Mouse (Mus musculus) embryonic stem cell, embryonic (primary cell): ENCODE measurements at regions not wholly inside any gene's neighbourhood (a gene's known extent, or its start where the extent isn't known, plus 50 kb on each side); places are given as distances from the start of the nearest gene placed in this dataset.

Source experiments
- CTCF ChIA-PET, 4 experiments: fragments of 300-600 bp in 2 of 4; fragments of 350-600 bp in 2 of 4; sonication (Branson Sonifier 250); formaldehyde crosslinking; loops; one replicate each; lab custom pipeline; 2022; ENCODE audit warnings: inconsistent platforms in 2 of 4; lab: Charles Lee
- POLR2A ChIA-PET, 4 experiments: fragments of 300-600 bp in 2 of 4; fragments of 350-600 bp in 2 of 4; sonication (Branson Sonifier 250); formaldehyde crosslinking; loops; one replicate each; lab custom pipeline; 2022; ENCODE audit warnings: antibody characterized with exemption in 4 of 4, inconsistent platforms in 1 of 4; lab: Charles Lee

DNA sequence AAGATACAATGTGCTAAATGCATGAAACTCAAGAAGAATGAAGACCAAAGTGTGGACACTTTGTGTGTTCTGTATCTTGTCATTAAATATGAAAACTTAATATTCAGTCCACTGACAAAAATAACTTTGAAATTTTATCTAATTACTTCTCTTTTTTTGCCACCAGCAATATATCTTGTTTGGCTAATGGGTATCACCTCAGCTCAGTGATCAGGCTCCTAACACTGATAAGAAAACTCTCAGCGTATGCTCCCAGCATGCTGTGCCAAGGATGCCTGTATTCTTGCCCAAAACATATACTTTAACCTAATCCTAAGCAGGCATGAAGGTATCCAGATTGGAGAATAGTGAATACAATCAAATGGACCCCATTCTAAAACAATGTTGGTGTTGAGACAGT is 53.3 kb upstream of the Ptpn12 start:
- POLR2A ChIA-PET: no interaction called here
- CTCF ChIA-PET: no interaction called here

DNA sequence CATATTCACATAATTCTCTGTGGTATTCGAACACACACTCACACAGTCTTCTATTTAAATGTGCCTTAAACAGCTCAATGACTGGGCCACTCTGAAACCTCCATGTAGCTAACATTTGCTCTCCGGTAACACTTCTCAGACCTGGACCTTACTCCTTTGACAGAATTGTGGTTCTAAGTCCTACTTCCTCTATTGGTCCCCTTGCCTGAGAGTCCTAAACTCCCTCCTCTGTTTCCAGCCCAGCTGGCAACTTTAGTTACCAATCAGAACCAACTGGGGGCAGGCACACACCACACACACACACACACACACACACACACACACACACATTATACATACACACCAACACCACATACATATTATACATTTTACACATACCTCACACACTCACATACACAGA is 57.7 kb upstream of the Ptpn12 start:
- ChIA-PET POLR2A (no interaction called here), CTCF (no interaction called here)

DNA sequence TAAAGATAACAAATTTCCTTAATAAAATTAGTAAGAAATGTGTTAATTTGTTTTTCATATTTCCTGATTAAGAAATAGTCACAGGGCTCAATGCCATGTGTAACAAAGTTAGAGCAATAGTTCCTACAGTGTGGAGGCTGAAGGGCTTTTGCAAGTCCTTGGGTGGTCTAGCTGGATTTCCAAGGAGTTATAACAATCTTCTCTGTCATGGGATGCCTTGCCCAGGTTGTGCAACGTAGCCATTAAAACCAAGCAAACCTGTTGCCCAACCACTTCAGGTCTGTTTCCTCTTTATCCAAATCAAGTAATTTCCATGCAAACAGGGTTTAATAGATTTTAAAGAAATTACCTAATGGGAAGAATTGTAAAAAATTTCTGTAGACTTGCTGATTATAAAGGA is 59.8 kb upstream of the Ptpn12 start:
- ChIA-PET CTCF (no interaction called here), POLR2A (interaction anchor here in 1 of 4 experiments (0.7 kb wide), 2 partner anchors 18 to 20 kb away, joined by 3 read pairs; no protein-coding TSS in a partner anchor)

DNA sequence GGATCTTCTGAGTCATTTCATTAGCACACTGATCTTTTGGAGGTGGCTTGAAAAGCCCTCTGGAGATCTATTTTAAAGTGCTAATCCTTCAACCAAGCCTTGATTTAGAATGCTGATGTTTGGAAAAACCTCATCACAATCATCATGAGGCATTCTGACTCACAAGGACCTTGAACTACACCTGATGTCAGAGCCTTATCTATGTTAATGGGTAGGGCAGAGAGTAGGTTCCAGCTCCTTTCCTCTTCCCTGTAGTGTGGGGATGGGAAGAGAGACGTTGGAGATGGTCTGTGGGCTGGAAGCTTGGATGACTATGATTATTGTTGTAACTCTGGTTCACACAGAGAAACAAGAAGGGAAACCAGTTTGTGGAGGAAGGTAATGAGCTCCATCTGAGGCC is 63.0 kb upstream of the Gsap start:
- ChIA-PET CTCF (interaction anchor here in 1 of 4 experiments (1.1 kb wide), 1 partner anchor 9 kb away, joined by 3 read pairs; no protein-coding TSS in a partner anchor), POLR2A (no interaction called here)

DNA sequence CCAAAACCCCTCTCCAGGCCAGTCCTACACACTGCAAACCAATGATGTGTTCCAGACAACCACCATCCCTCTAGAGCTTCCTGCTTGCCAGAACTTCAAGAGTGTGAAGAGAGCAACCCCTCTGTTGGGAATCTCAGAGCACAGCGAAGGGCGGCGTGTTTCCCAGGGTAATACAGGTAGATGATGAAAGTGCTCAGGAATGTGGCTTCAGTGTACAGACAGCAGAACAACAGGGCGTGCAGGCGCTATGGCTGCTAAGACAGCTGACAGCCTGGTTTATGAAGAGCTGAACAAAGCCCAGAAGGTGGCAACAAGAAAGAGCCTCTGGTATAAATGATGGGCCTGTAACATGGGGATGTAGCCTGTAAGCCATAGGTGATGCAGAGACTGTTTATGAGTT is 61.0 kb upstream of the Gsap start:
- POLR2A ChIA-PET: no interaction called here

DNA sequence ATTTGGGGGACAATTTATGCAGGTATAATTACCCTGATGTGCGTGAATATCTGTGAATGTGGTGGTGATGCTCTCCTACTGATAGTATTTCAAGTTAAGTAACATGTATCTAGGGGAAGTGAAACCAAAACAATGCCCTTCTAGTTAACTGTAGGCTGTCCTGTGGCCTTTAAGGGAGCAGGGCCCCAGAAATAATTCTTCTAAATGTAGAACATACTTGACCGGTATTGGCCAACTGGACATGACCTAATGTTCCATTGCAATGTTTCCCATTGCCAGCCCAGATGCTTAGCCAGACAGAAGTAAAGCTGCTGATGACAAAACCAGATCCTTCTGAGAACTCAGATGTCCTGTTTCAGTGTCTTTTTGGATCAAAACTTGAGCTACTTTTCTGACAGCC is 54.9 kb upstream of the Gsap start:
- POLR2A ChIA-PET: interaction anchor here in 2 of 4 experiments (0.7 to 1.2 kb wide), 2 partner anchors 77 to 181 kb away, joined by 3 read pairs; no protein-coding TSS in a partner anchor
- CTCF ChIA-PET: interaction anchor here in 1 of 4 experiments (1.2 kb wide), 1 partner anchor 9 kb away, joined by 3 read pairs; no protein-coding TSS in a partner anchor

More for the DNA sequence above, 61.0 kb upstream of the Gsap start:
- CTCF ChIA-PET: no interaction called here

DNA sequence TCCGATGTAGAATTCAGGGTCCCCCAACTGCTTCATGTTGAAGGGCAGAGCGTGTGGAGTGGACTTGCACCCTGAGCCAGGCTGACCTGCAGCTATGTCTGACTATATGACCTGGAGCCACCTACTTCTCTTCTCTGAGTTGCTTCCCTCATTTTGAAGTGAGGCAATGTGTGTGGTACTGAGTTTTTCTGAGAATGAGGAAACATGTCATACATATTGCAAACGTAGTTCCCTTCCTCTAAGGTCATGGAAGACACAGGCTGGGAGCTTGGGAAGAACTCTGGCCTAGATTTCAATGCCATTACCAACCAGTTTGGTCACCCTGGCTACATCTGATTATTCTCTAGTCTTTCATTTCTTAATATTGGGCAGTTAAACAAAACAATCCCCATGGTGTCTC is 54.1 kb upstream of the Gsap start:
- ChIA-PET POLR2A (interaction anchor here in 2 of 4 experiments (0.7 to 1.2 kb wide), 2 partner anchors 77 to 182 kb away, joined by 3 read pairs; no protein-coding TSS in a partner anchor), CTCF (interaction anchor here in 1 of 4 experiments (1.2 kb wide), 1 partner anchor 9 kb away, joined by 3 read pairs; no protein-coding TSS in a partner anchor)

DNA sequence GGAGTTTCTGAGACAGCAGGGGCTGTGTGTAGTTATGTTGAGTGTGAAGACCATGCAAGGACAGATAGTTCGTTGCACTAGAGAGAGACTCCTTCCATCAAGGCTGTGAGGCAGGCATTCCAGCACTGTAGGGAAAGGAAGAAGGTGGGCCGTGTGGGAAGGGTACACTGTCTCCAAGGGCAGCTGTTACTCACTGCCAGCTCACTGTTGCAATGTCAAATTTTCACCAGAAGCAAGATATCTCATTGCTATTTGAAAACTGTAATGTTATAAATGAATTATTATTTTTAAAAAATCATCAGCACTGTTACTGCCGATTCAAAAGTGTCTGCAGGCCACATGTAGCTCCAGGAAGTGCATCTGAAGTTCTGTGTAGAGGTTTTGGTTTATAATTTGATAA is 50.6 kb upstream of the Gsap start:
- POLR2A ChIA-PET: interaction anchor here in 2 of 4 experiments (0.6 to 1.3 kb wide), 2 partner anchors 9 to 20 kb away, joined by 3 read pairs; no protein-coding TSS in a partner anchor
- CTCF ChIA-PET: no interaction called here

DNA sequence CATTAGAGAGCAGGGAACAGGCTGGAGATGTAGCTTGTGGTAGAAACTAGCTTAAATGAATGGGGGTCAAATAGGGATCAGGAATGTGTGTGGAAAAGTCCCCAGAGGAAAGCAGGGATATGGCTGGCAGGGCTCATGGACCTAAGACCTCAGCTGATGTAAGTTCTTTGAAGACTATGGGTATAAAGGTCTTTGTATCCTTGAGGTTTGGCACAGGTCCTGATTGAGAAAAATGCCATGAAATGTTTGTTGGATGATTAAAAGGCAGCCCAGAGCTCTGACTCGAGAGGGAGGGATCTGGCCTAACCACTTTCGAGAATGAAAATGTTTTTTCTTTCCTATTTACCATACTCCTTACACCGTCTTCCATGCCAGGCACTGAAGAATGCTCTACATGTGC is 50.0 kb upstream of the Gsap start:
- ChIA-PET POLR2A (interaction anchor here in 2 of 4 experiments (0.6 to 1.3 kb wide), 2 partner anchors 8 to 21 kb away, joined by 3 read pairs; no protein-coding TSS in a partner anchor), CTCF (no interaction called here)
